Mouse (Mus musculus) embryonic facial prominence, embryonic 15.5 days (tissue): ENCODE data around the gene Olr1. TPM values are rescaled to one million over a fixed set of nuclear protein-coding genes. Genes with fewer than 3 reads are reported as not detected.

Experiments used
- ATAC-seq: fragments of 200-750 bp; cut with Nextera tagmentation; 2 replicates; pipeline ENCODE4 v1.8.0; 2017; ENCODE audit warnings: low read depth, moderate TSS enrichment; ENCODE audit not compliant: insufficient number of reproducible peaks, low FRiP score, low TSS enrichment
- H3K27ac ChIP-seq: fragments of 300-500 bp; sonication (generic); replicated peaks from 2 replicates; pipeline ENCODE4 v1.5.1; 2015; ENCODE audit warnings: mild to moderate bottlenecking, inconsistent platforms
- H3K27me3 ChIP-seq: fragments of 300-500 bp; sonication (generic); 2 replicates; pipeline ENCODE4 v1.6.1; 2015; ENCODE audit warnings: inconsistent platforms
- H3K36me3 ChIP-seq: fragments of 300-500 bp; sonication (generic); 2 replicates; pipeline ENCODE4 v1.6.1; 2015; ENCODE audit warnings: mild to moderate bottlenecking, inconsistent platforms
- H3K4me1 ChIP-seq: fragments of 300-500 bp; sonication (generic); 2 replicates; pipeline ENCODE4 v1.6.1; 2015; ENCODE audit warnings: inconsistent platforms
- H3K4me2 ChIP-seq: fragments of 300-500 bp; sonication (generic); replicated peaks from 2 replicates; pipeline ENCODE4 v1.6.1; 2015; ENCODE audit warnings: mild to moderate bottlenecking, inconsistent platforms
- H3K4me3 ChIP-seq: fragments of 300-500 bp; sonication (generic); replicated peaks from 2 replicates; pipeline ENCODE4 v1.5.1; 2015; ENCODE audit warnings: mild to moderate bottlenecking, inconsistent platforms
- H3K9ac ChIP-seq: fragments of 300-500 bp; sonication (generic); 2 replicates; pipeline ENCODE4 v1.6.1; 2015; ENCODE audit warnings: inconsistent platforms
- H3K9me3 ChIP-seq: fragments of 300-500 bp; sonication (generic); replicated peaks from 2 replicates; pipeline ENCODE4 v1.6.1; 2016; ENCODE audit warnings: inconsistent platforms
- WGBS: fragments of 180-500 bp; shearing (Covaris S2); methylation state at CpG from one replicate; pipeline ENCODE4 v1.1.7; 2015; 5-methylcytosine and 5-hydroxymethylcytosine counted together
- polyA plus RNA-seq: library from polyadenylated mRNA; unstranded; fragments of >200 nt; fragmentation: Nextera tagmentation; extraction: Ambion mirVana; gene quantifications from 2 replicates; pipeline ENCODE4 v1.2.1, GENCODE M21; 2015

The Olr1 gene
- polyA plus RNA-seq, 1 experiment from 2014 or later = not detected

- no peak for ATAC-seq
- H3K9me3 ChIP-seq = no peaks in the 10 kb centered on the region
- H3K4me1 ChIP-seq = no peaks in the 10 kb centered on the region
- no peak overlapping the region for H3K4me2 ChIP-seq
- no peak overlapping the region for H3K9ac ChIP-seq
- H3K27me3 ChIP-seq = no peaks in the 10 kb centered on the region
- no peak overlapping the region for H3K27ac ChIP-seq
- no peak overlapping the region for H3K4me3 ChIP-seq
- no peaks in the 10 kb centered on the region for H3K36me3 ChIP-seq
- 59% methylated on average over 6 of the region's 6 CpGs for WGBS
Observed at GRCm38 (mm10) chr6:129449743-129450142, 57.2 kb downstream of the Olr1 start.

- no peak for ATAC-seq
- no peak overlapping the region for H3K27ac ChIP-seq
- H3K36me3 ChIP-seq = no peaks in the 10 kb centered on the region
- no peaks in the 10 kb centered on the region for H3K27me3 ChIP-seq
- no peak overlapping the region for H3K4me3 ChIP-seq
- 73% methylated on average over 2 of the region's 2 CpGs for WGBS
- no peak overlapping the region for H3K4me2 ChIP-seq
- H3K9me3 ChIP-seq = no peaks in the 10 kb centered on the region
- no peaks in the 10 kb centered on the region for H3K4me1 ChIP-seq
- H3K9ac ChIP-seq = no peak overlapping the region
Observed at GRCm38 (mm10) chr6:129438033-129438432, 68.9 kb downstream of the Olr1 start.

GRCm38 (mm10) chr6:129436025-129436424 is 70.9 kb downstream of the Olr1 start:
- no peak overlapping the region for H3K4me2 ChIP-seq
- no peak overlapping the region for H3K4me3 ChIP-seq
- WGBS = 76% methylated on average over 3 of the region's 3 CpGs
- no peak for ATAC-seq
- no peaks in the 10 kb centered on the region for H3K36me3 ChIP-seq
- no peak overlapping the region for H3K27ac ChIP-seq
- H3K4me1 ChIP-seq = no peaks in the 10 kb centered on the region
- no peaks in the 10 kb centered on the region for H3K9me3 ChIP-seq
- H3K27me3 ChIP-seq = no peaks in the 10 kb centered on the region
- no peak overlapping the region for H3K9ac ChIP-seq

Other genes with a start within 250 kb of the Olr1 start
- gene Cd69, start 231.7 kb downstream of the Olr1 start, polyA plus RNA-seq = 0.25 and 0.41 TPM in 2 replicates
- 0.41 and 0.47 TPM in 2 replicates for gene 4922502D21Rik, start 175.4 kb downstream of the Olr1 start, polyA plus RNA-seq
- 2.5 and 2.7 TPM in 2 replicates for gene Clec12a, start 164.5 kb downstream of the Olr1 start, polyA plus RNA-seq
- 0.11 TPM in 1 of 2 replicates, not detected in the other for gene Clec12b, start 121.3 kb downstream of the Olr1 start, polyA plus RNA-seq
- 0.33 and 0.57 TPM in 2 replicates for gene Clec1b, start 109.9 kb downstream of the Olr1 start, polyA plus RNA-seq
- 0.08 TPM in 1 of 2 replicates, not detected in the other for gene Clec9a, start 98.3 kb downstream of the Olr1 start, polyA plus RNA-seq
- gene Clec1a, start 55.2 kb downstream of the Olr1 start, polyA plus RNA-seq = 2.4 and 2.5 TPM in 2 replicates
- not detected in 2 replicates for gene Tmem52b, start 5.4 kb upstream of the Olr1 start, polyA plus RNA-seq
- gene Gabarapl1, start 26.0 kb upstream of the Olr1 start, polyA plus RNA-seq = 53.2 and 54.4 TPM in 2 replicates
- gene Klre1, start 70.7 kb upstream of the Olr1 start, polyA plus RNA-seq = 0.13 TPM in 1 of 2 replicates, not detected in the other
- 0.37 TPM in 1 of 2 replicates, not detected in the other for gene Klrd1, start 84.6 kb upstream of the Olr1 start, polyA plus RNA-seq
- 0.16 TPM in 1 of 2 replicates, not detected in the other for gene Klrk1, start 116.7 kb upstream of the Olr1 start, polyA plus RNA-seq
- gene Klrc3, start 136.2 kb upstream of the Olr1 start, polyA plus RNA-seq = not detected in 2 replicates
- not detected in 2 replicates for gene Klrc2, start 153.5 kb upstream of the Olr1 start, polyA plus RNA-seq
- 0.24 TPM in 1 of 2 replicates, not detected in the other for gene Klrc1, start 171.8 kb upstream of the Olr1 start, polyA plus RNA-seq
- gene Klri1, start 210.0 kb upstream of the Olr1 start, polyA plus RNA-seq = not detected in 2 replicates
- gene Klri2, start 233.3 kb upstream of the Olr1 start, polyA plus RNA-seq = not detected in 2 replicates